Mouse (Mus musculus): ENCODE results near the gene Pak2.
"Not testable (repeated sequence)": the region's sequence is repeated elsewhere in the genome, so short reads cannot be mapped to it uniquely, and the experiment has no call there.

Pak2 gene

GRCm38 (mm10) chr16:32091466-32091865 lies 12.3 kb upstream of the Pak2 start:
- no peak for DNase-seq (ENCODE audit: low read depth)

- DNase-seq (ENCODE audit: low read depth), result no peak
Observed at GRCm38 (mm10) chr16:32087629-32088443, 8.7 kb upstream of the Pak2 start.

GRCm38 (mm10) chr16:32078408-32078990 lies 643 bp downstream of the Pak2 start:
- DNase-seq (ENCODE audit: low read depth), result peak; percentile 46

- no peak for DNase-seq (ENCODE audit: low read depth)
Observed at GRCm38 (mm10) chr16:32077648-32078407, 1.3 kb downstream of the Pak2 start.

GRCm38 (mm10) chr16:32076406-32076805 lies 2.7 kb downstream of the Pak2 start:
- no peak for DNase-seq (ENCODE audit: low read depth)

GRCm38 (mm10) chr16:32075762-32076161 lies 3.4 kb downstream of the Pak2 start:
- DNase-seq (ENCODE audit: low read depth), result no peak

GRCm38 (mm10) chr16:32070070-32070469 lies 9.1 kb downstream of the Pak2 start:
- DNase-seq (ENCODE audit: low read depth), result not testable (repeated sequence)

- no peak for DNase-seq (ENCODE audit: low read depth)
Observed at GRCm38 (mm10) chr16:32068389-32069300, 10.5 kb downstream of the Pak2 start.

- DNase-seq (ENCODE audit: low read depth), result no peak
Observed at GRCm38 (mm10) chr16:32066899-32067298, 12.2 kb downstream of the Pak2 start.

GRCm38 (mm10) chr16:32063900-32064299 lies 15.2 kb downstream of the Pak2 start:
- DNase-seq (ENCODE audit: low read depth), result no peak

GRCm38 (mm10) chr16:32062226-32062625 lies 16.9 kb downstream of the Pak2 start:
- no peak for DNase-seq (ENCODE audit: low read depth)

- no peak for DNase-seq (ENCODE audit: low read depth)
Observed at GRCm38 (mm10) chr16:32059840-32060523, 19.2 kb downstream of the Pak2 start.

GRCm38 (mm10) chr16:32058817-32059216 lies 20.3 kb downstream of the Pak2 start:
- no peak for DNase-seq (ENCODE audit: low read depth)

- no peak for DNase-seq (ENCODE audit: low read depth)
Observed at GRCm38 (mm10) chr16:32042367-32042766, 36.8 kb downstream of the Pak2 start.

- DNase-seq (ENCODE audit: low read depth), result no peak
Observed at GRCm38 (mm10) chr16:32019678-32020077, 59.5 kb downstream of the Pak2 start.

GRCm38 (mm10) chr16:32010330-32010729 lies 68.8 kb downstream of the Pak2 start:
- DNase-seq (ENCODE audit: low read depth), result no peak

- DNase-seq (ENCODE audit: low read depth), result peak; percentile 9
Observed at GRCm38 (mm10) chr16:32009913-32010312, 69.2 kb downstream of the Pak2 start.

- DNase-seq (ENCODE audit: low read depth), result no peak
Observed at GRCm38 (mm10) chr16:32008529-32009293, 70.4 kb downstream of the Pak2 start.

- DNase-seq (ENCODE audit: low read depth), result no peak
Observed at GRCm38 (mm10) chr16:32004731-32005130, 74.4 kb downstream of the Pak2 start.

Data from c-Kit-positive CD71-positive TER-119-negative erythroid progenitor cells, embryonic 14.5 days (primary cell).